Mouse (Mus musculus) heart, embryonic 10.5 days (tissue): ENCODE data around the gene Homer2. TPM values are rescaled to one million over a fixed set of nuclear protein-coding genes. Genes with fewer than 3 reads are reported as not detected.

Experiments used
- DNase-seq: peaks from one replicate; pipeline ENCODE4 v3.0.0-alpha.2; 2017; ENCODE audit warnings: low spot score
- H3K27ac ChIP-seq: fragments of 300-500 bp; sonication (generic); 2 replicates; pipeline ENCODE4 v1.5.1; 2016; ENCODE audit warnings: mild to moderate bottlenecking
- H3K27me3 ChIP-seq: fragments of 300-500 bp; sonication (generic); 2 replicates; pipeline ENCODE4 v1.6.1; 2016; ENCODE audit warnings: mild to moderate bottlenecking; ENCODE audit not compliant: poor library complexity, insufficient read depth, severe bottlenecking
- H3K36me3 ChIP-seq: fragments of 300-500 bp; sonication (generic); 2 replicates; pipeline ENCODE4 v1.6.1; 2016; ENCODE audit warnings: mild to moderate bottlenecking, moderate library complexity
- H3K4me1 ChIP-seq: fragments of 300-500 bp; sonication (generic); 2 replicates; pipeline ENCODE4 v1.6.1; 2016; ENCODE audit warnings: mild to moderate bottlenecking
- H3K4me3 ChIP-seq: fragments of 300-500 bp; sonication (generic); 2 replicates; pipeline ENCODE4 v1.5.1; 2016; ENCODE audit warnings: mild to moderate bottlenecking, moderate library complexity
- H3K9me3 ChIP-seq: fragments of 300-500 bp; sonication (generic); 2 replicates; pipeline ENCODE4 v1.6.1; 2016; ENCODE audit warnings: mild to moderate bottlenecking, moderate library complexity
- WGBS: fragments of 180-500 bp; shearing (Covaris S2); methylation state at CpG from one replicate; pipeline ENCODE4 v1.1.7; 2016; 5-methylcytosine and 5-hydroxymethylcytosine counted together
- polyA plus RNA-seq: library from polyadenylated mRNA; unstranded; fragments of >200 nt; fragmentation: Nextera tagmentation; extraction: Ambion mirVana; gene quantifications from 2 replicates; pipeline ENCODE4 v1.2.1, GENCODE M21; 2016

The Homer2 gene
- polyA plus RNA-seq, 1 experiment from 2014 or later = 119 TPM

DNA sequence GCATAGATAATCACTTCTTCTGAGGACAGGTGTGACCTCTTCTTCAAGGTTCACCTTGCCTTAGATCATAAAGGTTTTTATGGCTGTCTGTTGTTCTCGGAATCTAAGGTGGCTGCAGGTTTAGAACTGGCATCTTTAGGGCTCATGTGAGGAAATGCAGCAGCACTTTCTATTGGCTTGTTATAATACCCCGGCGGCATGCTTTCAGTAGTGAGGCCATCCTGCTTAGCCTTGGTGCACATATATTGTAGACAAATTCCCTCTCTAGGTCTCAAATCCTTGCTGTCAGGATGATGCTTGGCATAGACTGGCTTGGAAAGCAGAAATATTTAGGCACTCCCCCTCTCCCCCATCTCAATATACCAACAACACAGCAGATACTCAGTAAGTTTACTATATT, 137.1 kb downstream of the Homer2 start:
- Histone ChIP-seq H3K27me3 (no peaks in the 10 kb centered on the region), H3K4me3 (peak overlapping the region; percentile 92; the same call in 1 of the 2 replicates), H3K27ac (peak overlapping the region; percentile 95; the same call in 1 of the 2 replicates), H3K36me3 (0 out of 2 replicates have a peak, but pooled peaks cover 4% of the 10 kb centered on the region), H3K4me1 (peaks cover 23% of the 10 kb centered on the region), H3K9me3 (no peaks in the 10 kb centered on the region)
- DNase-seq = peak; percentile 56
- 85% methylated on average over 3 of the region's 3 CpGs for WGBS

DNA sequence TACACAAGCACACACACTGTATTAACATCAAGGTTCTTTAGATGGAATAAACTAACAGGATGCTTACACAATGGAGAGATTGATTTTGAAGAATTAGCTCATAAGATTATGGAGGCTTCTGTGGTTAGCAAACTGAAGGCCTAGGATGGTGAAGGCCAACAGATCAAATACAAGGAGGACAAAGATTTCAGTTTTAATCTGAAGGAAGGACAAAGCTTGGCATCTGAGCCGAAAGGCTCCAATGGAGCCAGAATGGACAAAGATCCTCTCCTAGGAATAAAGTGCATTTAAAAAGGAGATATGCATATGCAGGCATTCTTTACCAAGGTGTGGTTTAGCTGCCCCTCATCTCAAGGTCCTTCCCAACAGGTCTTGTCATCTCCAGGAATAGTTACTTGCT, 137.5 kb downstream of the Homer2 start:
- no peaks in the 10 kb centered on the region for H3K9me3 ChIP-seq
- H3K36me3 ChIP-seq = 0 out of 2 replicates have a peak, but pooled peaks cover under 1% of the 10 kb centered on the region
- WGBS = 97% methylated on average over 1 of the region's 1 CpGs
- DNase-seq = peak; percentile 1
- no peak overlapping the region for H3K4me3 ChIP-seq
- peaks cover 24% of the 10 kb centered on the region for H3K4me1 ChIP-seq
- peak overlapping the region; percentile 29; the same call in 1 of the 2 replicates for H3K27ac ChIP-seq
- no peaks in the 10 kb centered on the region for H3K27me3 ChIP-seq

DNA sequence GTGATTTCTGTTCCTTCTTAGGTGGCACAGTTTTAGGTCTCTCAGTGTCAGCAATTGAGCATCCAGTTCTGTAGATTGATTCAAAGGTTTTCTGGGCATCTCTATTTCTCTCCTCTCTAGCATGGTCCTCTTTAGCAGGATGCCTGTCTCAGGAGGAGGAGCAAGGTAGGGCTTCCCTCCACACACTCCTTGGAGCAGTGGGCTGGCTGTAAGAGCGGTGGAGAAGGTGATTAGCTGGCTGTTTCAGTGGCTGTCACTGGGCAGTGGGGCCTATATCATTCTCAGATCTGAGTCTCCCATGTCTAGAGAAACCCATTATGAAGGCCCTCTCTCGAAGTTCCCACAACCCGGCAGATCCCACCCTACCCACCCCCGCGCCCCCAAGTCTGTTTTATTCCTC, 139.9 kb downstream of the Homer2 start:
- Histone ChIP-seq H3K4me1 (peaks cover 37% of the 10 kb centered on the region), H3K36me3 (no peaks in the 10 kb centered on the region), H3K9me3 (no peaks in the 10 kb centered on the region), H3K27ac (peak overlapping the region; percentile 90), H3K4me3 (peak overlapping the region; percentile 57; the same call in 1 of the 2 replicates), H3K27me3 (no peaks in the 10 kb centered on the region)
- peak; percentile 75 for DNase-seq
- 78% methylated on average over 5 of the region's 5 CpGs for WGBS

DNA sequence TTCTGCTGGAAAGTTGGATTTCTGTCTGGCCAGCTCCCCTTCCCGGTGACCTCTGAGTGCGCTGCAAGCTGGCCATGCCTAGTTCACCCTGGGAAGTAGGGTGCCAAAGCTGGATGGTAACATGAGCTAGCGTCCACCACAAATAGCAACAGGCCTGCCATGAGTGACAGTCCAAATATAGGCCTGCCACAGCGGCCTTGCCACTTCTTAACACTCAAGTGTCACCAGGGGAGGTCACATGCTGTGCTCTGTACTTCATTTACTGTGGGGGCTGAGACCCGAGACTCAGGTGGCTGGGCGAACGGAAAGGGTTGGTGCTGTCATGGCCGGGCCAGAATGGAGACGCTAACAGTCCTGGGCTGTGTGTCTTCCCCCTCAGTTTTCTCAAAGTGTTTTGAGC, 140.4 kb downstream of the Homer2 start, which contains the start of gene Fsd2:
TSS of gene Fsd2 (minus strand) at position 53 of the 400 bp plus-strand sequence.
- peak within 1 kb of the TSS; percentile 90 for H3K27ac ChIP-seq
- H3K9me3 ChIP-seq = no peaks in the 10 kb centered on the region
- WGBS = 43% methylated on average over 9 of the region's 9 CpGs
- DNase-seq = peak; percentile 91
- peaks cover 37% of the 10 kb centered on the region for H3K4me1 ChIP-seq
- H3K4me3 ChIP-seq = peak within 1 kb of the TSS; percentile 57
- H3K36me3 ChIP-seq = no peaks in the 10 kb centered on the region
- no peaks in the 10 kb centered on the region for H3K27me3 ChIP-seq

DNA sequence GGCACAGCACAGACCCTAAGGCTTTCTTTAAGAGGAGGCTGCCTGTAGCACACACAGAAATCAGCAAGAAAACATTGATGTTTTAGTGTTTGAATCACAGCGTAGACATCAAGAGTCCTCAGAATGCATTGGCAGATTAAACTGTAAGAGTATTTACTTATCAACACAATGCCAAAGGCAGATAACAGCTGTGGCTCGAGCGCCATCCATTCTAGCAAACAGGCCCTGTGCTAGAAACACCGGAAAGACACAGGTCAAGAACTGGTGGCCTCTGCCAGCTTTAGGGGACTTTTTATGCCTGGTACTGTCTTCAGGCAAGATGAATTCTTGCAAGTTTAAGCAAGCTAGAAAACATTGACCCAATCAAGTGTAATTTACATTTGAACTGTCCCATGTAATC, 141.0 kb downstream of the Homer2 start:
- Histone ChIP-seq H3K9me3 (no peaks in the 10 kb centered on the region), H3K27ac (peak overlapping the region; percentile 90), H3K36me3 (no peaks in the 10 kb centered on the region), H3K4me1 (peaks cover 37% of the 10 kb centered on the region), H3K4me3 (peak overlapping the region; percentile 57), H3K27me3 (no peaks in the 10 kb centered on the region)
- 36% methylated on average over 4 of the region's 4 CpGs for WGBS
- peak; percentile 73 for DNase-seq

DNA sequence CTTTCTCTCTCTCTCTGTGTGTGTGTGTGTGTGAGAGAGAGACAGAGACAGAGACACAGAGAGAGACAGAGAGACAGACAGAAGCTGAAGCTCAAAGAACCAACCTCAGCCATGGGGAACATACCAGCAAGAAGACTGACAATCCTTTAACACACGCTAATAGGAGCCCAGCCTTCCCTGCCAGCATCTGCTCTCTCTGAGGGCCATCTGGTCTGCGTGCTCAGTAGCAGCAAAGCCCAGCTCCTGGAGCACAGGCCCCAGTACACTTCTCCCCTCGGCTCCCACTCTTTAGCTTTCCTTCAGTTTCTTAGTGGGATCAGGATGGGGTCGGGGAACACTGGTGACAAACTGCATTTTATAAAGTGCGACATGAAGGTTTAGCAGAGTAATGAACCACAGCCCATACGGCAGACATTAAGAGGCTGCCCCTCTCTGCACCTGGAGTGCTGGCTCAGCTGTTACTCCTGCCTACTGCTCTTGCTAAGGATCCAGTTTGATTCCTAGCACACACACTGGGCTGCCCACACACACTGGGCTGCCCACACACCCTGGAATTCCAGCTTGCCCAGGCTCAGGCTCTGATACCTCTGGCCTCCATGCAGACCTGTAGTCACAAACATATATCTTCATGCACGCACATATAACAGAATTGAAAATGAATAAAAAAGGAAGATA, 141.8 kb downstream of the Homer2 start:
- H3K27ac ChIP-seq = peak overlapping the region; percentile 90
- H3K4me3 ChIP-seq = peak overlapping the region; percentile 57
- no peaks in the 10 kb centered on the region for H3K27me3 ChIP-seq
- no peaks in the 10 kb centered on the region for H3K9me3 ChIP-seq
- DNase-seq = peak; percentile 72
- H3K4me1 ChIP-seq = peaks cover 39% of the 10 kb centered on the region
- H3K36me3 ChIP-seq = no peaks in the 10 kb centered on the region
- 51% methylated on average over 7 of the region's 7 CpGs for WGBS

DNA sequence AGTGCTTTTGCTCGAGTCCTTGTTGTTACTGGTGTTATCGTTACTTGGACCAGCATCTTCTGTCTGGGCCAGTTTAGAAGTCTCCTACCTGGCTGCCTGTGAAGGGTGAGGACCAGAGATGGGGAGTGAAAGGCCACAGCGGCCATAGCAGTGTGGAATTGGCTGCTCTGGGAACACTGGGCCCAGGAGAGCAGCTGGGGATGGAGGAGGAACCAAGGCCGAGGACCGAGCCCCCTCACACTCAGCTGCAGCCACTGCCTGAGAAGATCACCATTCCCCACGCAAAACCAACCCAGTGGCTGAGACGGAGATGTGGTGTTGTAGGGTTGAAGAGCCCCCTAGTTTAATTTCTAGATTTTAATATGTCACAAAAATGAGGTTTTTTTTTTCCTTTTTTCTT, 142.6 kb downstream of the Homer2 start:
- Histone ChIP-seq H3K36me3 (peaks cover 4% of the 10 kb centered on the region), H3K9me3 (no peaks in the 10 kb centered on the region), H3K27ac (peak overlapping the region; percentile 90), H3K4me1 (peaks cover 47% of the 10 kb centered on the region), H3K4me3 (peak overlapping the region; percentile 57), H3K27me3 (no peaks in the 10 kb centered on the region)
- peak; percentile 68 for DNase-seq
- 76% methylated on average over 7 of the region's 7 CpGs for WGBS

DNA sequence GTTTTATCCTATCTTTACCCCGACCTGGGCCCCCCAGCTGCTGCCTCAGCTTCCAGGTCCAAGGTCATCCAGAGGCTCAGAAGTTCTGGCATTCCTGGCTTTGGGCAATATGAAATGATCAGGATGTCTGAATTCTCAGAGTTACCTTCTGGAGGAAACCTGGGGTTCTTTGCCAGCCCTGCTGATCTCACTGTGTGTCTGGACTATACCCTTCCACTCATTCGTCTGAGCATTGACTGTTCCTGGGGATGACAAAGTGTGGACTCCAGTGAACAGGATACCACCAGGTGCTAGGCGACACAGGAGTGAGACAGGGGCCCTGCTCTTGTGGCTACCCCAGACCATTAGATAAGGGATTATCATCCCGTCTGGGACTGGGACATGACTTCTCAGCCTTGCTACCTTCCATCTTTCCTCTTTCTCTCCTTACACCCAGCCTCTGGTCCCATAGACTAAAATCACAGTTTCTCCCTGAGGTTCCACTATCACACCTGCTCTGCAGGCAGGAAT, 143.8 kb downstream of the Homer2 start:
- 38% methylated on average over 4 of the region's 4 CpGs for WGBS
- no peaks in the 10 kb centered on the region for H3K27me3 ChIP-seq
- peak; percentile 67 for DNase-seq
- H3K9me3 ChIP-seq = no peaks in the 10 kb centered on the region
- H3K4me3 ChIP-seq = peak overlapping the region; percentile 57
- H3K4me1 ChIP-seq = peaks cover 51% of the 10 kb centered on the region
- H3K36me3 ChIP-seq = peaks cover 15% of the 10 kb centered on the region
- peak overlapping the region; percentile 53 for H3K27ac ChIP-seq

DNA sequence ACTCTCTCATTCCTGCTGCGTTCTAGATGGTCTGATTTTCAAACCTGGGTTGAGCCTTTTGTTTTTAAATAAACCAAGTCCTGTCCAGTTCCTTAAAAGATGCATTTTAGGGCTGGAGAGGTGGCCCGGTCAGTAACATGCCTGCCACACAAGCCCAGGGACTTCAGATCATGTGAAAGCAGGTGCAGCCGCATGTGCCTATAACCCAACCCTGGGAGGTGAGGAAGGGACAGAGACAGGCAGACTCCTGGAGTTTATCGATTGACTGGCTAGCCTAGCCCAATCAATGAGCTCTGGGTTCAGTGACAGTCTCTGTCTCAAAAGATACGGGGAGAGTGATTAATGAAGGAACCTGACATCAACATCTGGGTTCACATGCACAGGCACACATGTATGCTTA, 146.1 kb downstream of the Homer2 start:
- WGBS = 79% methylated on average over 5 of the region's 5 CpGs
- peaks cover 36% of the 10 kb centered on the region for H3K4me1 ChIP-seq
- H3K27me3 ChIP-seq = no peaks in the 10 kb centered on the region
- H3K36me3 ChIP-seq = peaks cover 25% of the 10 kb centered on the region
- peak; percentile 58 for DNase-seq
- no peak overlapping the region for H3K4me3 ChIP-seq
- no peak overlapping the region for H3K27ac ChIP-seq
- no peaks in the 10 kb centered on the region for H3K9me3 ChIP-seq

DNA sequence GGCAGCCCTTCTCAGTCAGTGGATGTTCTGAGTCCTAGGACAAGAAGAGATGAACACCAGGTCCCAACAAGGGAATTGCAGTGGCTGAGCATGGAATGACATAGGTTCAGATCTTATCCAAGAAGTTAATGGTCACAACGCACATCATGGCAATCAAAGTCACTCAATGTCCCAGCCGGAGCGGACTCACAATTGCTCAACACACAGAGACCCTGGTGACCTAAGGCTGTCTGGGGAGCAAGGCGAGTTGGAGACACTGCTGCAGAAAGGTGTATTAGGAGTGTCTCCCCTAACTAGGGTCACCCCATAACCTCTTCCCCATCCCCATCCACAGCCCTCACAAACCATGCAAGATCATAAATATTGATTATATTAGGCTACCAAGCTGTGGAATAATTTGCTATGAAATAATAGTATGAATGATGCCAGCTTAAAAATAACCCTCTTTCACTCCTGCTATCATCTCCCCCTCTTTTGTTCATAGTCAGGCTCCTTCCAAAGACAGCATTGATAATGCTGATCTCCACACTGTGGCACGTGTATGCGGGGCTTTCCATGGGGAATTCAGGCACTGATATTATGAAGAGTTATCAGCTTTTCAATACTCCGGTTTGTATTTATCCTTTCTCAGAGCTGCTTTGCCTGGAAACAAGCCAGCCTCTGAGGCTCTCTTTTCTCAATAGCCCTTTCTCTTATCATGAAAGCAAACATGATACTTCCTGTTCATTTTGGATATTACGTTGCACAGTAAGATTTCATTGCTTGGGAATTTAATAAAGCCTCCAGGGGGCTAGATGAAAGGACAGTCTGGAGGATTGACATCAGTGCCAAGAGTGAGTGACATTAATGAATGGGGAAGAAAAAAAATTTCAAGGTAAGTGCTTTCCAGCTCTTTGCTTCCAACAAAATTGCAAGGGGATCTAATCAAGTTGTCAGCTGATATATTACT, 147.0 kb downstream of the Homer2 start:
- WGBS = 67% methylated on average over 8 of the region's 8 CpGs
- Histone ChIP-seq H3K27me3 (no peaks in the 10 kb centered on the region), H3K27ac (no peak overlapping the region), H3K4me1 (peaks cover 34% of the 10 kb centered on the region), H3K4me3 (no peak overlapping the region), H3K9me3 (no peaks in the 10 kb centered on the region), H3K36me3 (peaks cover 28% of the 10 kb centered on the region)
- DNase-seq = peak; percentile 41

DNA sequence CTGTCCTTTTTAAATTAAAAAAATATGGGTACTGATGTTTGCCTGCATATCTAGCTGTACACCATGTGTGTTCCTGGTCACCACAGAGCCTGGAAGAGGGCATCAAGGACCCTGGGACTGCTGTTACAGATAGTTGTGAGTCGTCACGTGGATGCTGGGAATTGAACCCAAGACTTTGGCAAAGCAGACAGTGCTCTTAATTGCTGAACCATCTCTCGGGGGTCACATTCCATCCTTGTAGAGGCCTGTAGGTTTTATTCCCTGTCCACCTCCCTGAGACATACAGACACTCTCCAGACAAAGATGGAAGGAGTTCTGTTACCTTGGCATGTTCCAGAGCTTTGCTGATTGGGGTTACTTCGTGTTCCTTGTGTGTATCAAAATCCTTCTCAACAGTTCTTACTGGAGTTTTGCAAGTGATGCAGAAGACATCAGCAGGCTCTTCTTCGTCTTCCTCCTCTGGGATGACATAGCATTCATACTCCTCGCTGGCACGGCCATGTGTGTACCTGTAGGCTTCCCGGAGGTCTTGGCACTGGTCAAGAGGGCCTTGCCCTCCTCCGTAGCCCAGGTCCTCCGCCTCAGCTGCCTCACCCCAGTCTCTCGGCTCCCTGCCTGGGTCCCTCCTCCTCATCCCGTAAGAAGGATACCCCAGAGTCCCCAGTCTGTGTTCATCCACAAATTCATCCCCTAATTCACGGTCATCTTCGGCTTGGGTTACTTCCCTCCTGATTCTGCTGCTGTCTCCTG, 147.9 kb downstream of the Homer2 start:
- Histone ChIP-seq H3K36me3 (peaks cover 32% of the 10 kb centered on the region), H3K4me3 (no peak overlapping the region), H3K27me3 (no peaks in the 10 kb centered on the region), H3K9me3 (no peaks in the 10 kb centered on the region), H3K4me1 (peaks cover 28% of the 10 kb centered on the region), H3K27ac (no peak overlapping the region)
- 83% methylated on average over 14 of the region's 14 CpGs for WGBS
- DNase-seq = peak; percentile 77

DNA sequence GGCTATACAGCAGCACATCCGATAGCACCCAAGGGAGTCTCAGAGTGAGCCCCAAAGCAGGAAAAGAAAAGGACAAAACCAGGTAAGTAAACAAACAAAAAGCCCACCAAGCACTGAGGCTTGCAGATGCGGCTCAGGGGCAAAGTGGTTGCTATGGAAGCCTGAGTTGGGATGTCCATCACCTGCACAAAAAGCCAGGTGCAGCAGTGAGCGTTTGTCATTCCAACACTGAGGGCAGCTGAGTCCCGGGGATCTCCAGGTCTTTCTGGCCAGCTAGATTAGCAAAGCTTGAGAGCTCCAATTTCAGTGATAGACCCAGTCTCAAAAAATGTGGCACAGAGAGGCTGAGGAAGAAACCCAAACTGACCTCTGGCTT, 149.4 kb downstream of the Homer2 start:
- no peak overlapping the region for H3K27ac ChIP-seq
- WGBS = 68% methylated on average over 4 of the region's 4 CpGs
- peak; percentile 61 for DNase-seq
- H3K27me3 ChIP-seq = no peaks in the 10 kb centered on the region
- peaks cover 46% of the 10 kb centered on the region for H3K36me3 ChIP-seq
- peaks cover 13% of the 10 kb centered on the region; the same call in 1 of the 2 replicates for H3K4me1 ChIP-seq
- no peaks in the 10 kb centered on the region for H3K9me3 ChIP-seq
- H3K4me3 ChIP-seq = no peak overlapping the region
